Mouse (Mus musculus): ENCODE data around the gene Leng9.

The Leng9 gene

DNA sequence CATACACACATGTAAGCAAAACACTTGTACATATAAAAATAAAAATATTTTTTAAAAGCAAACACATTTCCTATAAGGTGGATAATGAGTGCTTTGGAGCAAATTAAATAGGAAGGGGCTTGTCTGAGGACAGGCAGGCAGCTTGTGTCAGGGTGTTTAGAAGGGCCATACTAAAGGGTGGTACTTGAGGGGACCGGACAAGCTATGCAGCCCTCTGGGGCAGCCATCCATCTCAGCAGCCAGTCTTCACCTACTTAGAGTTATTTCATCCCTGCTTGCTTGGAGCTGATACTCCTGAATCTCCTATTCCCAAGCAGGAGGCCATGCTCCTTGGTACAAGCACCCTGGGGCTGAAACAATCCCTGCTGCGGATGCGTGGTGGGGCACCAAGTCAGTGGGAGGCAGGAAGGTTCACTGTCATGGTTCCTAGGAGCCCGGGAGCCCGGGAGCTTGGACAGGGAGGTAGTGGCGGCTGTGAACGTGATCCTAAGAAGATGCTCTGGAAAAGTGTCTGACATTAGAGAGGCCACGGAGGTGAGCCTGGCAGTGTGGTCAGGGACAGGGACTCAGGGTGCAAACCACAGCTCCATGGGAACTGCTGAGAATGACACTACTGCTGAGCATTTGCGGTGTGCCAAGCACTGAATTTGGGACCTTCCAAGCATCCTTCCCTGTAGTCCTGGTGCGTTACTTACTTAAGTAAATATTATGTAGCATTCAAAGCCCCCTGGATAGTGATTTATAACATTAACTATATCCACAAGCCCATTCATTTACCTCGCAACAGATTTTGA is 23.0 kb downstream of the Leng9 start:
- in situ Hi-C loops (cut with MboI, MseI): loop anchor here (5.0 to 25.0 kb wide), 4 partner anchors 310 to 935 kb away; partner anchors contain the start of genes Pirb, Rps9, Tnni3 and U2af2

DNA sequence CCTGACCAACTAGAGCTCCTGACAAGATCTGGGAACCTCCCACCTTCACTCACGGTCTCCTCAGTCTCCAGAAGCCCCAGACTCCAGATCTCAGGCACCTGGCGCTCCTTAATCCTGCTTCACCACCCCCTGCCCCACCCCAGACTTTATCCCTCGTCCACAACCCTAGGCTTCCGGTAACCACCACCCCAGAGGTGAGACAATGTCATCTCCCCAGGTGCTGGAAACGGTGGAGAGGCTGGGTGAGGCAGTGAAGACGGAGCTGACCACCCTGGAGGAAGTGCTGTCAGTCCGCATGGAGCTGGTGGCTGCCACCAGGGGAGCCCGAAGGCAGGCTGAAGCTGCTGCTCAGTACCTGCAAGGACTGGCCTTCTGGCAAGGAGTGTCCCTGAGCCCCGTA is 24.9 kb downstream of the Leng9 start:
- in situ Hi-C loops (cut with MboI, MseI): loop anchor here (5.0 to 25.0 kb wide), 4 partner anchors 312 to 937 kb away; partner anchors contain the start of genes Pirb, Rps9, Tnni3 and U2af2

DNA sequence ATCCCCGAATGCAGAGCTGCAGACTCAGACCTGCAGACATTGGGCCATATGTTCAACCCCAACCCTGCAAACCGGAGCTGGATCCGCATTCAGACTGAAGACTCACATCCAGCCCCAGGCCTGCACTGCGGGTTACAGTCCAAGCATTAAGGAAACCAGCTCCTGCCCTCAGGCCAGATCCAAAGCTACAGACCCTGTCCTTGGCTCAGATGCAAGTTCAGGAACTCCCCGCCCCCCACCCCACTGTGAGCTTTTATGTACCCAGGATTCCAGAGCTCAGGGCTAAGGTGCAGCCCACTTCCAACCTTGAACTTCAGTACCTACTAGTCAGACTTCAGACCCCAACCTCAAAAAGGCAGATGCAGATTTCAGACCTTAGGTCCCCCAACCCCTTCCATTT is 25.3 kb downstream of the Leng9 start:
- in situ Hi-C loops (cut with MboI, MseI): loop anchor here (5.0 to 25.0 kb wide), 4 partner anchors 312 to 937 kb away; partner anchors contain the start of genes Pirb, Rps9, Tnni3 and U2af2

DNA sequence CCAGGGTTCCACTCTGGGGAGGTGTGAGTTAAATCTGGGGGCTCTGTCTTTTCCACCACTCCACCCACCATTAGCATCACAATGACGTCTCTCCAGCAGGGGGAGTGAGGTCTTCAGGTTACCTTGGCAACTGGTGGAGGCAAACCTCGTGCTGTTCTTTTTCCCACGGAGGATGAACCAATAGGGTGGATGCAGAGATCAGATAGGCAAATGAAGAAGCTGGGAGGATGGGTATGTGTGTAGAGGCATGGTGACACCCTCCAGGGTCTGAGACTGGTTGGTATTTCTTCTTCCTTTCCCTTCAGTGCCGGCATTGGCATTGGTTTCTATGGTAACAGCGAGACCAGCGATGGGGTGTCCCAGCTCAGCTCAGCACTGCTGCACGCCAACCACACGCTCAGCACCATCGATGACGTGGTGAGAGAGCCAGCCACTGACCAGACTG is 25.8 kb downstream of the Leng9 start:
- in situ Hi-C loops (cut with MboI, MseI): loop anchor here (10.0 kb wide), 1 partner anchor 400 kb away; the partner anchor contains the start of gene Tnni3

DNA sequence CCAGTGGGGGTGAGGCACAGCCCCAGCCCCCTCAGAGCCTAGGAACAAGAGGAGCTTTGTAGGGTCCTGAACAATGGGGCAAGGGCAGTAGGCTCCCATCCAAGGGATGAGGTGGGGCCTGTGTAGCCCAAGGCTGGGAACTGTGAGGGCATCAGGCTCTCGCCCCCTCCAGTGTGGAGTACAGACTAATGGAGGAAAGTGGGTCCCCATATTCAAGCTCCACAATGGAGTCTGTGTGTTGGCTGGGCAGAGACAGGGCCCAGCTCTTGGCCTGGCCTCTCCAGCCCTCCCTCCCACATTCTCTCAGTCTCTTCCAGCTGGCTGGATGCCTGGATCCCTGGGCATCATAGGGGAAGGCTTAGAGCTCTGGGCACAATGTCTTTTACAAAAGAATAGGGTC is 26.4 kb downstream of the Leng9 start:
- in situ Hi-C loops (cut with MboI, MseI): loop anchor here (10.0 kb wide), 1 partner anchor 401 kb away; the partner anchor contains the start of gene Tnni3

DNA sequence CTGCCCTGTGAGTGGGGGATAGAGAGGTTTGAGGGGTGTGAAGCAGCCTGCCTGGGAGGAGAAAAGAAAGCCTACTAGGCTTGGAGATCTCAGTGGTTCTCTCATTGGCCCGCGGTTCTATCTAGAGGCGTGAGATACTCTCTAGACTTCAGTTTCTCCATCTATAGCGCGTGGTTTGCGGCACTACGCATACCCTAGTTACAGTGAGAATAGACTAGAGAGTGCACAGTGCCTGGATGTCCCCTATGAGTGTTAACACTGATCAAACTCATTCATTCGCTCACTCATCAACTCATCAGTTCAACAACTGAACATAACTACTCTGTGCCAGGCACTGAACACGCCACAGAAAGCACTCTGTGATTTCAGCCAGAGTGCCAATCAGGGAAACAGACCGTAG is 27.4 kb downstream of the Leng9 start:
- in situ Hi-C loops (cut with MboI, MseI): loop anchor here (10.0 kb wide), 1 partner anchor 402 kb away; the partner anchor contains the start of gene Tnni3

DNA sequence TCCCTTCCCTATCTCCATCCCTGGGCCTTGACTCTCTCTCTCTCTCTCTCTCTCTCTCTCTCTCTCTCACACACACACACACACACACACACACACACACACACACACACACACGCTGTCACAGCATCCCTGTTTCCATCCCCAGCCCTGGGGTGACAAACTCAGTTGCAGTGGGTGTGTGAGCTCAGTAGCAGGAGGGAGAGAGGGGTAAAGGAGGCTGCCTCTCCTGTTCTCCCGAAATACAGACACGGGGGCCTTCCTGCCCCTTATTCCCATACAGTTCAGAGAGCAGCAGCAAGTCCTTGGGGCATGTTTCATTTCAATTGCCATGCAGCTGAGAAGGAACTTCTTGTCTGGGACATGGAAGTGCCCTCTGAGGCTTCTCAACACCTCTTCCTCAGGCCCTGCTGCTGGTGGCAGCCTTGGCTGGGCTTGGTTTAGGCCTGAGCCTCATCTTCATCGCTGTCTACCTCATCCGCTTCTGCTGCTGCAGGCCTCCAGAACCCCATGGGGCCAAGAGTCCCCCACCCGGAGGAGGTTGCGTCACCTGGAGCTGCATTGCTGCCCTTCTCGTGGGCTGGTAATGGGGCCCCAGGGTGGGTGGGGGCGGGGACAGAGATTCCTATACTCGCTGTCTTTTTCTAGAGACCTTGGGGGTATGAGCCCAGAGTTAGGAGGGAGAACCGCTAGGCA is 28.0 kb downstream of the Leng9 start:
- in situ Hi-C loops (cut with MboI, MseI): loop anchor here (10.0 kb wide), 1 partner anchor 403 kb away; the partner anchor contains the start of gene Tnni3

DNA sequence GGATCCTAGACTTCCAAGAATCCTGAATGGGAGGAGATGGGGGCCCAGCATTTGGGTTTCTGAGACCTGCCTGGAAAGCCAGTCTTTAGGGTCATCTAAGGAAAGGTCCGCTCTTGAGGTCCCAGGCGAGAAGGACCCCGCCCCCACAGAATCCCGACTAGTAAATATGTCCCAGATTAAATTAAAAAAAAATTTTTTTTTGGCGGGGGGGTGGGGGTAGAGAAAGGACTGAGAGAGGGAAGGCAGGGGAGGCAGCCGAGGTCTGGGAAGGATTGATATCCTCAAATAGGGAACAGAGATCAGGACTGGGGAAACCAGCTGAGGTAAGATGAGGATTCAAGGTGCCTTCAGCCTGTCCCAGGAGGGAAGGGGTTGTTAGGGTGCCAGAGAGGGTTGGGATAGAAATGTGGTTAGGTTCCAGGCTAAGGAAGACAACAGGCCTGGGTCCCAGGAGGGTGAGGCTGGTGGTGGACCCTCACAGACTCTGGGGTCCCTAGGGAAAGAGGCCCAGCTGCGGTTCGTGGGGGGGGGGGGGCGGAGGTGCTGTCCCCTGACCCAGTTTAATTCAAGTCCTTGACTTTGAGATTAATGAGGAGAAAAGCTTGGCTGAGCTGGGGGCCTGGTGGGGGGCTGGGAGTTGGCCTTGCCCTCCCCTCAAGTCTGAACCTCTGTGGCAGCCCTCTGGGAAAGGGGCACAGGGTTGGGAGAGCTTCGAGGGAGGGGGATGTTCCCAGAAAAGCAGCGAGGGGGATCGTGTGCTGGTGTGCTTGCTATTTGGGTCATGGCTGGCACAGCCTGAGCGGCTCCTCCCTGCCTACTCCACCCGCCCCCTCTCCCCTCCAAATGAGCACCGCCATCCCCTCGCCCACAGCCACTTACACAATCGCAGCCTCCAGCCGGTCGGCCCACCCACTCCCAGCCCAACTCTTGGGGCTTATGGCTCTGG is 29.9 kb downstream of the Leng9 start:
- in situ Hi-C loops (cut with MboI, MseI): loop anchor here (10.0 kb wide), 1 partner anchor 405 kb away; the partner anchor contains the start of gene Tnni3

DNA sequence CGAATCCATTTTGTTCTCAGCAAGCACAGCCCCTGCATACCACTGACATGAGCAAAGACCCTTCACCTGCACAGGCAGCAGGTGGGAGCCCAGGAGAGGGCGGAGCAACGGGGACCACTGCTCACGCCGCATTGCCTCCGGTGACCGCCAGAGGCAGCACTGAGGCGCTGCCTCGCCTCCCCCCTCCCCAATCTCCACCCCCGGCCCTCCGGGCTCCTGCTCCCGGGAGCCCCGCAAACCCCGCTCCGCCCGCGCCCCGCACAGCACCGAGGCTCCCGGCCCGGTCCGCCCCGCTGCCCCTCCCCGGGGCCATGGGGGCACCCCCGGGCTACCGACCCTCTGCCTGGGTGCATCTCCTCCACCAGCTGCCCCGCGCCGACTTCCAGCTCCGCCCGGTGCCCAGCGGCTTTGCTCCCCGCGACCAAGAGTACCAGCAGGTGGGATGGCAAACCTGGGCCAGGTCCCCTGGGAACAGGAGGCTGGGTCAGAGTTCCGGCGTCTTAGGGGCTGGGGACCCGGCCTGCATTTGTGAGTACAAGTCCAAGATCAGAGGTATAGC is 30.8 kb downstream of the Leng9 start, which contains the start of gene Ttyh1:
TSS of gene Ttyh1 (plus strand) at position 65 of the 559 bp plus-strand sequence.
- in situ Hi-C loops (cut with MboI, MseI): no loop called here

DNA sequence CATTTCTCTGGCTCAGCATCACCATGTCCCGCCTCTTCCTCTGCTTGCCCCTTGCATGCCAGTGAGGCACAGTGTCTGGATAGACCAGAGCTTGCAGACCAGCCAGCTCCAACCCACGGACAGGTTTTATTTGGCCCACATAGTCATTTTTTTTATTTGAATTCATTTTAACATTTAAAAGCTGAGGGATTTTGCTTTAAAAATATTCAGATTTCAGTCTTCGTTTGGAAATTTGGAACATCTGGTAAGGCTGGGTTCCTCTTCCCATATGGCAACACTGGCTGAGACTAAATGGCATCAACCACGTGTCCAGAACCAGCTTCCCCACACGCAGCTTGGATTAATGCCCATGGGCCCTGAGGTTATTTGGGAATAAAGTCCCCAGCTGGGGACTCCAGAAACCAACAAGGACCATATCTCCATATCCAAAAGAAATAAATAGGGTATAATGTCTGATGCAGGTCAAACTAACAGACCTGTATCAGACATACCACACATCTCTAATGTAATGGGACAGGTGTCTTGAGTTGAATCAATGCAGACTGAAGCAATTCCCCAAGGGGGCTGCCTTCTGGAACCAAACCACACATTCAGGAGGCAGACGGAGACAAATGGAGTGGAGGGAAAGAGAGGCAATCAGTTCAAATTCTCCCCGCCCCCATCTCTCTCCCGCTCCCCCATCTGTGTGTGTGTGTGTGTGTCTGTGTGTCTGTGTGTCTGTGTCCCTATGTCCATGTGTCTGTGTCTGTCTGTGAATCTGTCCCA is 32.9 kb downstream of the Leng9 start:
- in situ Hi-C loops (cut with MboI, MseI): no loop called here

DNA sequence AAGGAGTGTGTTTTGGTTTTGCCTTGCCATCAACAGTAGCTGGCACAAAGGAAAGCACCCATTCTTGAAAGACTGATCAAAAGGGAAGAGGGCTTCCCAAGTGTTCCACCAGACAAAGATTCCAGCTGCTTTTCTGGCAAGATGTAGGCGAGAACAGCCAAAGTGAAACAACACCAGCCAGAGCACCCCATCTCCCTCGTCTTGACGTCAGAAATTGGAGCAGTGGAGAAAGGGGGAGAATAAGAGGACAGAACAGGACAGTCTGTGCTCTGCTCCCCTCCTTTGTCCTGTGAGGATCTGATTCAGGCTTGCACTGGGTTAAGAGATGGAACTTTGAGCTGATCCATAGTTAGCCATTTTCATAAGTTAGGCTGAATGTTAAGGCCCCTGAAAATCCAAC is 38.4 kb downstream of the Leng9 start:
- in situ Hi-C loops (cut with MboI, MseI): no loop called here

DNA sequence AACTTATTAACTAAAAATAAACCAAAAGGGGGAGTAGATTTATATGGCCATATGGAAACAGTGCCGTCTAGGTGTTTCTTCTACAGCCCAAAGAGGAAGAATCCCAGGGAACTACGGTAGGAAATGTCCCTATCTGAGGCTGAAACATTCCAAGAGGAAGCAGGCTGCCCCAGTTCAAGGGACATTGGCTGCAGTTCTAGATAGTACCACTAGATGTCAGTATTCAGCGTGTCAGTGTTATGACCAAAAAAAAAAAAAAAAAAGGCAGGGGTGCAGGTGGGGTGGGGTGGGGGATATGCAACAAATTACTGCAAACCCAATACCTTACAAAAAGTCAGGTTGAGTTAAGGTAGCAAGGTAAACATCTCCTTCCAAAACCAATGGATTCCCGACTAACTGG is 46.8 kb downstream of the Leng9 start:
- in situ Hi-C loops (cut with MboI, MseI): loop anchor here (10.0 kb wide), 1 partner anchor 809 kb away; no protein-coding TSS in a partner anchor

DNA sequence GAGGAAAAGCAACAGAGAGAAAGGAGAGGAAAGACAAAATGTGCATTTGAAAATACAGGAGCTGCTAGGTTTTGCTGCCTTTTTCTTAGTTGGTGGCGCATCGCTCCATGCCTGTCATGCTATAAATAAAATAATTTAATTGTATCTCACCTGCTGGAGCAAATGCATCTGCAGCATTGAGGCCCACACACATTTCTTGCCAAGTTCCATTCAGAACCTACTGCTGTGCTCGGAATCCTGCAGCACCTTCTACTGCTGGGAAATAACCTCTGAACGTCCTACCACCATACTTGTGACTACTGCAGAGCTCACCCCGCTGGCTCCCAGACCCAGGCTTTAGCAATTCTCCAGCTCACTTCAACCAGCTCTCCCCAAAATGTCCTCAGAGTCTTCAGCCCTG is 49.0 kb downstream of the Leng9 start:
- in situ Hi-C loops (cut with MboI, MseI): loop anchor here (10.0 kb wide), 1 partner anchor 806 kb away; no protein-coding TSS in a partner anchor

DNA sequence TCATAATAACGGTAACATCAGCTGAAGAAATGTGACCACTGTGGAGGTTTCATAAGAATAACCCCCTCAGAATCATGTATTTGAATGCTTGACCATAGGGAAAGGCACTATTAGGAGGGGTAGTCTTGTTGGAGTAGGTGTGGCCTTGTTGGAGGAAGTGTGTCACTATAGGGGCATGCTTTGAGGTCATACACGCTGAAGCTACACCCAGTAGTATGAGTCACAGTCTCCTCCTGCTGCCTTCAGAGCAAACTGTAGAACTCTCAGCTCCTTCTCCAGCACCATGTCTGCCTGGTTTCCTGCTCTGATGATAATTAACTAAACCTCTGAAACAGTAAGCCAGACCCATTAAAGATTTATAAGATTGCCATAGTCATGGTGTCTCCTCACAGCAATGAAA is 51.3 kb downstream of the Leng9 start:
- in situ Hi-C loops (cut with MboI, MseI): no loop called here

DNA sequence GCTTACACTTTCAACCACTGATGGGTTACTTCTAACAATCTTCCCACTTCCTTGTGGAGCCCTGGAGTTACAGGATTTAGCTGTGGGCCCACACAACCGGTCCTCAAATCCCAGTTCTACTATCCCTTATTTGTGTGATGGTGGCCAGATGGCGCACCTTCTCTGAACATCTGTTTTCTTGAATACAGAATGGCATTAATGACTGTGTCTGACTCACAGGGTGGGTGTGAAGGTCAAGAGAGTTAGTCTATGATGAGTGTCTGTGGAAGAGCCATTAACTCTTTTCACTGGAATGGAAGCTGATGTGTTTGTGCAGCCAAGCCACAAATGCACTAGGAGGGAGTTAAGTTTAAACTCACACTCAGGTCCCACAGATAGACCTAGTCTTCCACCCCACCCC is 51.9 kb downstream of the Leng9 start:
- in situ Hi-C loops (cut with MboI, MseI): no loop called here
